Mouse (Mus musculus) neutrophil, adult 5-6 weeks (primary cell): ENCODE measurements at regions not wholly inside any gene's neighbourhood (a gene's known extent, or its start where the extent isn't known, plus 50 kb on each side); places are given as distances from the start of the nearest gene placed in this dataset.

Experiments used
- ATAC-seq: fragments of 151-379, 151-347 bp; 2 replicates; pipeline ENCODE4 v1.8.0; 2017; ENCODE audit warnings: mild to moderate bottlenecking, moderate TSS enrichment; ENCODE audit not compliant: insufficient number of reproducible peaks, poor library complexity, low FRiP score, severe bottlenecking; ENCODE audit errors: extremely low read depth

DNA sequence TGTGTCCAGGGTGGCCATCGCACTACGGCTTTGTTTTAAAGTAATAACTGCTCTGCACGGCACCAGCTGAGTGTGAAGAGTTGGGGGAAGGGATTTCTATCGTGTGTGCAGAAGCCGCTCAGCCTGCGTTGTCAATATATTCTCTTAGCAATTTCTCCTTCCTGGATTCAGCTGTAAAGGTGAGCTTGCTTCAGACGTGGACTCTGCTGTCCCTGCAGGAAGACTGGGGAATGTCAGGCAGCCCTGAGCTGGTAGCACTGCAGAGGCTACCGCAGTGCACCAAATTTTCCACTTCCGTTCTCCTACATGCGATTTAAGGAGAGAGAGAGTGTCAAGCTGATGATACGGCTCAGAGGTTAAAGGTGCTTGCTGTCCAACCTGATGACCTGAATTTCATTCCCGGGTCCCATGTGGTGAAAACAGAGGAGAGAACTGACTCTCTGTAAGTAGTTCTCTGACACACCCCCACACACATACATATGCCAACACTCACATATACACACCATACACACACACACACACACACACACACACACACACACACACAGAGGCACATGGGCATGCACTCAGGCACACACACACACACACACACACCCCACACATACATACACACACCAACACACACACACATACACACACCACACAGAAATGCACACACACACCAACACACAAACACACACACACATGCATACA lies 59.9 kb upstream of the Prelid3b start:
- no peak; the same call in 1 of the 2 replicates for ATAC-seq

DNA sequence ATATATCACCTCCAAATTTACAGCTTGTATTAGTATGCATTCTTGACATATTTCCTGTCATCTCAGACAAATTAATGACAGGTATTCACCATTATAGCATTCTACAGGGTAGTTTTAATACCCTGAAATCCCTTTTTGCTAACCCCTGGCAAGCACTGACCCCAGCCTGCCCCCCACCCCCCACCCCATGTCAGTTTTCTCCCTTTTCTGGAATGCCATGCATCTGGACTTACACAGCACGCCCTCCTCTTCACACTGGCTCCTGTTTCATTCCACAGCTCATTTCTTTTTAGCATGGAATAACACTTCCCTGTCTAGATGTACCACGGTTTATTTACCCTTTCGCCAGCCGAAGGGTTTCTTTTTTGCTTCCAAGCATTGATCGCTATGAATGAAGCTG lies 67.8 kb upstream of the Prelid3b start:
- no peak for ATAC-seq

DNA sequence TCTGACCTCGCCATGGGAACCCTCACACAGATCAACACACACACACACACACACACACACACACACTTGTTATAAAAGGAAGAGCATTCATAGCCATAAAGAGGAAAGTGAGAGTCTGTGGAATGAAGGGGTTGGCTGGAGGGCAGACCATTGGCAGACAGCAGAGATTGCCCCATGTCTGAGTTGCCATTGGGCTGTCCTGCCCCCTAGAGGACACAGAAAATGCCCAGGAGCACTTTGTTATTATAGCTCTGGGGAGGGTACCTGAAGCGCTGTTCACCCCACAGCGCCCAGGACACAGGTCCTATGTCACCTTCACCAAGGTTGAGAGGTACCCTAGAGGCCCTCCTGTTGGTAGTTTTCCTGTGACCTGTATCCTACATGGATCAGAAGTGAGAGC lies 74.3 kb upstream of the Prelid3b start:
- ATAC-seq = peak; percentile 43; the same call in 1 of the 2 replicates

DNA sequence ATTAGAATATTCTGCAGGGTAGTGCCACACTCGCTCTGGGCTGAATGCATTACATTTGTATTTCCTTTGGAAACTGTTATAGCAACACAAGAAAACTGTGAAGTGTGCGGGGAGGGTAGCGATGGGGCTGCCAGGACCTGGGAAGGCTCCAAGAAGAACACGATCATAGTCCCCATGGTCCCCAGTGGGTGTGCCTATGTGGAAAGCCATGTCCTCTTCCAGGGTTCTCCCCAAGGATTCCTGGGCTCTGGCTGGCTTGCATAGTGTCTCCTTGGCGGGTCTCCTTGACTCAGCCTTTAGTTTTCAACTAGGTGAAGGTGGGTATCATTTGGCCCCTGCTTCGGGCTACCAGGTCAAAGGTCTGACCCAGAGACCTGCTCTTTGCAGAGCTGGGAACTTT lies 74.8 kb upstream of the Prelid3b start:
- ATAC-seq = no peak

DNA sequence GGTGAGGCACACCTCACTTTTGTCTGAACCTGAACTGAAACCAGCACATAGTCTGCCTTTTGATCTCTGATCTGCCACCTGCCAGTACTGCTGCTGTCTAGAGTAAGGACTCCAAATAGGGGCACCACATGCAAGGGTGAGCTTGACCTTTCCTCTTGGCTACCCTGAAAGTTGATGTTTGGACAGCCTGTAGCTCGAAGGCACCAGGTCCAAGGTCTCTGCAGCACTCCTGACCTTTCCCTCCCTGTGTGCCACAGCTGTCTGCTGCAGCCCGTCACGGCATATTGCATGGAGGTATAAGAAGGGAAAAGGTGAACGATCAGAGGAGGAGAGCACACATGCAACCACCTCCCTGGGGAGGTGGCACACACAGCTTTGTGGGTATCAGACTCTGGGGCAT lies 75.9 kb upstream of the Prelid3b start:
- no peak for ATAC-seq

GRCm38 (mm10) chr2:174555778-174556177 lies 82.9 kb upstream of the Prelid3b start:
- no peak for ATAC-seq

DNA sequence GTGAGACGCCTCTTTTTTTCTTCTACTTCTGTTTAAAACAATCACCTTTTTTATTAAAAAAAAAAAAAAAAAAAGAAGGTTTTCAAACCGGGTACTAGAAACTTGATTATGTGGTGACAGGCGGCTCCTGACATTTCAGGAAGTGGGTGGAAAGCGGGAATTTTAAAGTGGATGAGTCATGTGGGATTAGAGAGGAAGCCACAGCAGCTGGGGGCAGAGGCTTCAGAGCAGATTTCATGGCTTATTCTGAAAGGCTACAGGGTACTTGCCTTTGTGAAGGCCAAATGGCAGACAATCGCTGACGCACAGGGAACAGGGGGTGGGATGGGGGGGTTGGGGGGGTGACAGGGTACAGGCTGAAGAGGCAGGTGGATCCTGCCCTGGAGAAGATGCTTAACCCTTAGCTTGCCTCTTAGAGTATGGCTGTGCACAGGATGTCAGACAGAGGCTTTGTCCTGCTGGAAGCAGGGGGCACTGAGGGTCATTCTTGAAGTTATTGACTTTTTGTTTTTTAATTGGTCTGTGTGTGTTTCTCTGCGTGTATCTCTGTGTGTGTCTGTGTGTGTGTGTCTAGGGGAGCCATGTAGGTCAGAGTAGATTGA lies 81.4 kb upstream of the Zfp831 start:
- no peak for ATAC-seq

DNA sequence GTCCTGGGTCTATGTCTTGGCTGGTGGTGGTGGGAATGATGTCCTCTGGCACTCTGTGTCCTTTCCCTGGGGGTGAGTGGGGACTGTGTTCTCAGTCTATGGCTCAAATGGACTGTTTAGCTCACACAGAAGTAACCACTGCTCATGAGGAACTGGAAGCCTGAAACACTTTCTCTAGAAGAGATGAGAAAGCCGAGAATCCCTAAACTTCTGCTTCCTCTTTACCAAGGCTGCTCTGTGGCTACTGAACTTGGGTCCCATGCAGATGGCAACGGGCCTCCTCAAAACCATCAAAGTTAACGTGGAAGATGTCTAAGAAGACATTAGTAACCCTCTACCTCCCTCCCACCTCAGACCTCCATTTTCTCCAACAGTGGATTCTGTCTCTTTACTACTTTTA lies 79.4 kb upstream of the Zfp831 start:
- ATAC-seq = no peak; the same call in 1 of the 2 replicates

DNA sequence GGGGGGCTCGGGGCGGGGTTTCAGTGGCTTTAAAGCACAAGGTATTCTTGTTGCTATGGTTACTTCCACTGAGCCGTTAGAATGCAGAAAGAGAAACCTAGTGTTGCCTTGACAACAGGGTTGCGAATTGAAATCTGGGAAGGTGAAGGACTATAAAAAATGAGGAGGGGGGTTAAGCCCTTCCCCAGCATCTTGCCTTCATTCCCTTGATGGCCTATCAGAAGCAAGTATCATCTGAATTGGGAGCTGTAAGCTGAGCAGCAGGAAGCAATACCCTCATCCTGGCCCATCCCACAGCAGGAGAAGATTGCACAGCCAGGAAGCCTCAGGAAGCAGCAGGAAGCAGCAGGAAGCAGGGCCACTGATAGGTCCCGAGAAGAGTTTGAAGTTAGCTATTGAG lies 78.5 kb upstream of the Zfp831 start:
- ATAC-seq = no peak

DNA sequence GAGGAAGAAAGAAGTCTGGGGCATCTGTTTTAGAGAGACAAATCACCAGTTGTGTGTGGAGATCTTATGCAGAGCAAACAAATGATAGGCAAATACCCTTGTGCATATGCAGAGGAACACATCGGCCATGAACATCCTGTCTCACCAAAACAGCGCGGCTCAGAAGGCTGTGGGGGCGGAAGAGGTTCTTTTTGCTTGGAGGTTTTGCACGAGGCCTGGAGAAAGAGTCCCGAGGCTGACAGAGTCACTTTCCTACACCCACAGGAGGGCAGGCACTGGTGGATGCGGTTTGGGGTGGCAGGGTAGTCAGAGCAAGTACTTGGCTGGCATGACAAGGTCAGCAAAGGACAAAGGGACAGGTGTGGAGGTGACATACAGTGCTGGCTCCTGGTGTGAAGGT lies 77.4 kb upstream of the Zfp831 start:
- ATAC-seq = peak; percentile 78

DNA sequence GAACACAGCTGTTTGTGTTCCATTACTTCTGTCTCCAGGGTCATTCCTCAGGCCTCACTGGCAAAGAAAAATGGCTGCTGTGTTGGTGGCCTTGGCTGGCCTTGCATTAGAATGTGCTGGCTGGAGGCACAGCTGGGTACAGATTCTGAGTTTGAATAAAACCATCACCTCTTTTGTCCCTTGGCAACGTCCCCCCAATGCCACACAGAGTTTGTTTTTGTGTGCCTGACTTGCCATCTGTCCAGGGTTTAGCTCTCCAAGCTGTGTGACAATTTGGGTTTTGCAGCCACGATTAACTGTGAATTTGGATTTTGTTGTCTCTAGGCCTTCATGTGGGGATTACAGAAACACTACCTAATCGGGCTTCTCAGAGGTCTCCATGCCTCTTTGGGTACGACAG lies 76.6 kb upstream of the Zfp831 start:
- ATAC-seq = no peak

- no peak for ATAC-seq
Measured at GRCm38 (mm10) chr2:174574804-174575507, 68.4 kb upstream of the Zfp831 start.

- ATAC-seq = no peak
Measured at GRCm38 (mm10) chr2:174575546-174575945, 67.8 kb upstream of the Zfp831 start.

DNA sequence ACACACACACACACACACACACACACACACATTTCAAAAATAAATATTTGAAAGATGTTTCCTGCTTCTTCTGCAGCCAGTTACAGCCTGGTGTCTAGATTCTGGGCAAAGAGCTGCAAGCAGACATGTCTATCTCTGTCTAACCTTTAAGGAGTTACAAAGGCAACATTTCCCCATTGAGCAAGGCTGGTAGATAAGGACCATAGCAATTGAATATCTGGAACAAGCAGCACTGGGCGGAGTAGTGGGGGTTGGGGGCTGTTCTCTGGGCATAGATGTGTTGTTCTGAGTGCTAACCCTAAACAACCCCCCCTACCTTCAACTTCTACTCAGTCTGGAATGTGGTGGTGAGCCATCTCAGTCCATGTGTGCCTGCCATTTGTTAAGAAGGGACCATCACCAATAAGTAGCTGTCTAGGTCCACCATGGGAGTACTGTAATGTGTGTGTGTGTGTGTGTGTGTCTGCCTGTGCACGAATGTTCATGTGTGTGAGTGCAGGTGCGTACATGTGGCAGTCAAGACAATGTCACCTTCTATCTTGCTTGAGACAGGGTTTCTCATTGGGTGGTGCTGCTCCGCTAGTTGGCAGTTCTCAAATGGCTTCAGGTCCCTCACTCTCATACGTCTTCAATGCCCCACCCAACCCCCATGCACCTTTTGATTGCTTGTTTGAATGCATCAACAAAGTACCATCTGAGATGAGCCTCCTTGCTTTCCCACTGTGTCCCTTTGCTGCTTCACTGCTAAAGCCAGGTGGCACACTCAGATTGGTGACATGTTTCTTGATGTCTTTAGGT lies 62.2 kb upstream of the Zfp831 start:
- no peak for ATAC-seq

DNA sequence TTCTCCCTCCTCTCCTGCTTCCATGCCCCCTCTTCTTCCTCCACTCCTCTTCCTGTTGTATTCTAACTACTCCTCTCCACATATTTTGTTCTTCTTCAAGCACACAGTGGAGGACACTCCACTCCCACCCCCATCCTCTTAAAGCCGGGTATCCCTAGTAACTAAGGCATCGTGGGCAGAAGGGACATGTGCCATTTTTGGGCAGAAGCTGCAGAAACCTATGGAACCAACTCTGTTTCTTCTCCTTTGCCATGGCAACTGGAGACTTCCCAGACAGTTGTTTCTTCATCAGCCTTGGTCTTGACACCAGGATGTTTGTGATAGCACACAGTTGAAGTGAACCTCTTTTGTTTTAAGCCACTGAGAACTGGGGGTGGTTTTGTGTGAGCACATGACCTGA lies 59.1 kb upstream of the Zfp831 start:
- ATAC-seq = no peak
